Mouse (Mus musculus) lung, embryonic 14.5 days (tissue): ENCODE measurements around the gene Sqstm1. TPM values are rescaled to one million over a fixed set of nuclear protein-coding genes. Genes with fewer than 3 reads are reported as not detected.
A peak's percentile ranks its signal among the peaks of the same experiment; 100 is the strongest.
"Not testable (repeated sequence)": the region's sequence is repeated elsewhere in the genome, so short reads cannot be mapped to it uniquely, and the experiment has no call there.

Experiments
- ATAC-seq: fragments of 200-750 bp; cut with Nextera tagmentation; 2 replicates; pipeline ENCODE4 v1.8.0; 2017; ENCODE audit warnings: mild to moderate bottlenecking, moderate TSS enrichment, moderate library complexity; ENCODE audit not compliant: insufficient read depth
- DNase-seq: peaks from one replicate; pipeline ENCODE4 v3.0.0-alpha.2; 2015
- H3K27ac ChIP-seq: fragments of 300-500 bp; sonication (generic); 2 replicates; pipeline ENCODE4 v1.5.1; 2014; ENCODE audit warnings: low read depth, mild to moderate bottlenecking, moderate library complexity
- H3K27me3 ChIP-seq: fragments of 300-500 bp; sonication (generic); 2 replicates; pipeline ENCODE4 v1.6.1; 2014; ENCODE audit warnings: low read length, control low read depth; ENCODE audit not compliant: insufficient read depth
- H3K36me3 ChIP-seq: fragments of 300-500 bp; sonication (generic); 2 replicates; pipeline ENCODE4 v1.6.1; 2014; ENCODE audit warnings: control low read depth; ENCODE audit not compliant: insufficient read depth
- H3K4me1 ChIP-seq: fragments of 300-500 bp; sonication (generic); 2 replicates; pipeline ENCODE4 v1.6.1; 2014; ENCODE audit warnings: antibody characterized with exemption, control low read depth; ENCODE audit not compliant: insufficient read depth
- H3K4me2 ChIP-seq: fragments of 300-500 bp; sonication (generic); 2 replicates; pipeline ENCODE4 v1.6.1; 2014; ENCODE audit warnings: mild to moderate bottlenecking
- H3K4me3 ChIP-seq: fragments of 300-500 bp; sonication (generic); 2 replicates; pipeline ENCODE4 v1.5.1; 2014; ENCODE audit warnings: low read depth, low read length
- H3K9ac ChIP-seq: fragments of 300-500 bp; sonication (generic); 2 replicates; pipeline ENCODE4 v1.6.1; 2014
- H3K9me3 ChIP-seq: fragments of 300-500 bp; sonication (generic); 2 replicates; pipeline ENCODE4 v1.6.1; 2016; ENCODE audit warnings: low read depth, low read length, control low read depth
- CTCF ChIP-seq: IDR thresholded peaks from 2 replicates; pipeline ENCODE4 v1.5.1; 2016; ENCODE audit warnings: antibody characterized with exemption, low read depth
- WGBS: fragments of 180-500 bp; shearing (Covaris S2); extraction: QIAGEN DNeasy Blood & Tissue Kit; methylation state at CpG from one replicate; pipeline ENCODE4 v1.1.7; 2014; 5-methylcytosine and 5-hydroxymethylcytosine counted together
- polyA plus RNA-seq: library from polyadenylated mRNA; unstranded; fragments of >200 nt; fragmentation: Nextera tagmentation; extraction: Ambion mirVana; gene quantifications from 2 replicates; pipeline ENCODE4 v1.2.1, GENCODE M21; 2014

The Sqstm1 gene
- polyA plus RNA-seq, 1 experiment from 2014 or later: 209 TPM

DNA sequence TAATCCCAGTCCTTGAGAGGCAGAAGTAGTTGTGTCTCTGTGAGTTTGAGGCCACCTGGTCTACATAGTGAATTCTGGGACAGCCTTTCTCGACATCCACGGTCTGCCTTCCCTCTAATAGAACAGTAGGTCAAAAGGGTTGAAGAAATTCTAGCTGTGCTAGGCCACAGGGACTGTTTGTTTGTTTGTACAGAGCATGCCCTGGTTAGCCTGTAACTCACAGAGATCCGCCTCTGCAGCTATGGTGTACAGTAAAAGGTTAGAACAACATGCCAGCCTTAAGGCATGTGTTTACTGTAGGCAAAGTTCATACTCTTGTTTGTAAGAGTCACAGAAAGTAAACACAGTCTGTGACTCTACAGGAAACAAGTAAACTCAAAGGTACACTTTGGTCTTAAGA lies 25.8 kb downstream of the Sqstm1 start:
- Histone ChIP-seq H3K4me2 (no peak overlapping the region), H3K9ac (no peak overlapping the region), H3K27me3 (no peaks in the 10 kb centered on the region), H3K27ac (no peak overlapping the region), H3K9me3 (no peaks in the 10 kb centered on the region), H3K36me3 (no peaks in the 10 kb centered on the region), H3K4me1 (no peaks in the 10 kb centered on the region), H3K4me3 (no peak overlapping the region)
- no peak for DNase-seq
- no peak for ATAC-seq
- no peak for TF ChIP-seq CTCF
- WGBS: 57% methylated on average over 3 of the region's 3 CpGs

DNA sequence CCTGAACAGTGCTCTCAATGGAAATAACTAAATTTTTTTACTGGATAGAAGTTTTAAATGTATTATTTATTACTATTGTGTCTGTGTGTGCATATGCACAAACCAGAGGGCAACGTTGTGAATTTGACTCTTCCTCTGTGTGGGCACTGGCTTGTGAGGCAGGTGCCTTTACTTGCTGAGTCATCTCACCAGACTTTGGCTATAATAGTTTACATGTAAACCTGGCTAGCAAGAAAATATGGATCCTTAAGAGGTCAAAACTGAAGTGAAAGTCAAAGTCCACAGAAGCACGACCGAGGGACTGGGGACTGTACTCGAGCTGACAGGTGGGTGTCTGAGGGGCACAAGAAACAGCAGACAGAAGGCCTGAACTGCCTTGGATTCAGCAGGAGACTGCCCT lies 27.9 kb downstream of the Sqstm1 start:
- no peaks in the 10 kb centered on the region for H3K27me3 ChIP-seq
- no peak for DNase-seq
- 78% methylated on average over 4 of the region's 4 CpGs for WGBS
- H3K4me2 ChIP-seq: no peak overlapping the region
- TF ChIP-seq CTCF: no peak
- no peaks in the 10 kb centered on the region for H3K9me3 ChIP-seq
- H3K9ac ChIP-seq: no peak overlapping the region
- H3K36me3 ChIP-seq: 0 out of 2 replicates have a peak, but pooled peaks cover 9% of the 10 kb centered on the region
- no peak for ATAC-seq
- no peak overlapping the region for H3K4me3 ChIP-seq
- H3K4me1 ChIP-seq: no peaks in the 10 kb centered on the region
- no peak overlapping the region for H3K27ac ChIP-seq

DNA sequence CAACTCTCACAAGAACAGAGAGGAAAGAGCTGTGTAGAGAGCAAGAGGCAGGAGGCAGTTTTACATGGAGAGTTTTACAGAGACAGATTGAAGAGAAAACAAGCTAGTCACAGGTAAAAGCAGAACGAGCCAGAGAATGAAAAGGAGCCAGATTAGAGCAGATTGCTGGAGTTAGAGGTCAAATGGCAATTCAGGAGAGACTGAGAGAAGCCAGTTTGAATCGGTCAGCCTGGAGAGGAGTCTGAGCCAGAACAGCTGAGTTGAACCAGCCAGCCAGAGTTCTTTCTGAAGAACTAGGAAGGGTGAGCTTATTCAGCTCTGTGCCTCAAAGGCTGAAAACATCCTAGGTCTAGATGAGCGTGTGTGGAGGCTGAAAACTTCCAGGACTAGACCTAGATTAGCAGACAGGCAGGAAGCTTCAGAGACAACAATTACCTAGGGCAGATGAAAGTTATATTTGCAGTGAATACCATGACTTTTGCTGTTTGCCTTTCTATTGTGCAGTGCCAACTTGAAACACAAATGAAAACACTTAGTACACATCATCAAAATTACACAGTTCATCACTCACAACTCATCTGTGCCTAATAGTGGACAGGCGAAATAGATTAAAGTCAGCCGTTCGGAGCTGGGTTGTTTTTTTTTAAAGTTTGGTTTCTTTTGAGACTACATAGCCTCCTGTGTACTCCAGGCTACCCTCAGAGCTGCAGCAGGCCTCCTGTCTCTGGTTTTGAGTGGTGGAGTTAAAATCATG lies 30.0 kb downstream of the Sqstm1 start:
- H3K27me3 ChIP-seq: no peaks in the 10 kb centered on the region
- no peak for ATAC-seq
- 0 out of 2 replicates have a peak, but pooled peaks cover under 1% of the 10 kb centered on the region for H3K4me1 ChIP-seq
- no peak overlapping the region for H3K27ac ChIP-seq
- 62% methylated on average over 6 of the region's 6 CpGs for WGBS
- no peak overlapping the region for H3K4me3 ChIP-seq
- no peak for TF ChIP-seq CTCF
- DNase-seq: no peak
- peaks cover 13% of the 10 kb centered on the region; the same call in 1 of the 2 replicates for H3K36me3 ChIP-seq
- no peak overlapping the region for H3K9ac ChIP-seq
- H3K9me3 ChIP-seq: no peaks in the 10 kb centered on the region
- H3K4me2 ChIP-seq: no peak overlapping the region

DNA sequence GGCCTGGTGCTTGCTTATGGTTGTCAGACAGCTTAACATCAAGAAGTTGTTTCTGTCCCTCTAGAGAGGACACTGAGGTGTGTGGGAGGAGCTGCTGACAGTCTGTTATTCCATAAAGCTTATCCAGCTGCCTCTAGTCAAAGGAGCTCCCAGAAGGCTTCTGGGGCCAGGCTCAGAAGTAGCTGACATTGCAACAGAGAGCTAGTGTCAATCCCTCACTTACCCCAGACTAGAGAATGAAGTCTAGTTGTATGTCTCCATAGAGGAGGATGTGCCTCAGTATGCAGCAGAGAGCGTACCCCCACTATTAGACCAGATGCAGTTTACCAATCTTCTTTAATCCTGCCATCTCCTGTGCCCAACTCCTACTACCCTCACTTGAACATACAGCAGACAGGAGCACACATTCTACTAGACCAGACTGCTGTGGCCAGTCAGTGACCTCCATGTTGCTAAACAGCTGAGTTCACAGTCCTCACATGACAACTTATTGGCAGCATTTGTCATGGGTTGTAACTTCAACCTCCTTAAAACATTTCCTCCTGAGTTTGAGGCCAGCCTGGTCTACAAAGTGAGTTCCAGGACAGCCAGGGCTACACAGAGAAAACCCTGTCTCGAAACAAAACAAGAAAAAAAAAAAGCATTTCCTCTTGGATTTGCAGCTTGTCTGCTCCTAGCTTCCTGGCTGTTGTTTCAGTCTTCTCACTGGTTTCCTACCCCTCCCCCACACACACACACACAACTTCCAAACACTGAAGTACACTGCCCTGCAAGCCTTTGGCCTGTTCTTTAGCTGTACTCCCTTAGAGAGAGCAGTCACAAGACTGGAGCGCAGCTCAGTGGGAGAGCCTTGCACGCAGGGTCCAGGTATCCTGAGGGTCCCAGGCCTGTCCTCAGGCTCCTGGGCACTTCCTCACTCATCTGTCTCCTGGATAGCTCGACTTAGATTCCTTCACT lies 31.8 kb downstream of the Sqstm1 start:
- DNase-seq: no peak
- Histone ChIP-seq H3K9me3 (no peaks in the 10 kb centered on the region), H3K27ac (no peak overlapping the region), H3K4me2 (no peak overlapping the region), H3K27me3 (no peaks in the 10 kb centered on the region), H3K4me3 (no peak overlapping the region), H3K36me3 (peaks cover 13% of the 10 kb centered on the region; the same call in 1 of the 2 replicates), H3K4me1 (0 out of 2 replicates have a peak, but pooled peaks cover 5% of the 10 kb centered on the region), H3K9ac (no peak overlapping the region; the same call in 1 of the 2 replicates)
- no peak for TF ChIP-seq CTCF
- no peak for ATAC-seq
- 70% methylated on average over 5 of the region's 5 CpGs for WGBS

DNA sequence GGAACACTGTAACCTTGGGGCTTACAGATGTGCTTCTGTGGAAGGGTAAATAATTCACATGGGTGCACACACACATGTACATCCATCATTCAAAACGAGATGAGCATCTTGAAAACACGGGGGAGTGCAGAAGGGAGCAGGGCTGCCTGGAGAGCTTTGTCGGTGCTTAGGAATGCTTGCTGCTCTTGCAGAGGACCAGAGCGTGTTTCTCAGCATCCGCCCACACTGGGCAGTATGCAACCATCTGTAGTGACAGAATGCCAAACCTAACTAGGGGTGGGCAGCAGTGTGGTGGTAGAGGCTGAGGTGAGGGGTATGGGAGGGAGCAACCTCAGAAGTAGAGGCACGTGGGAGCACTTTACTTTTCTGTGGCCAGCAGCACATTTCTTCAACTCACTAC lies 33.5 kb downstream of the Sqstm1 start:
- Histone ChIP-seq H3K4me3 (no peak overlapping the region), H3K9ac (no peak overlapping the region), H3K27me3 (no peaks in the 10 kb centered on the region), H3K4me2 (no peak overlapping the region), H3K36me3 (peaks cover 13% of the 10 kb centered on the region; the same call in 1 of the 2 replicates), H3K27ac (no peak overlapping the region), H3K4me1 (0 out of 2 replicates have a peak, but pooled peaks cover 5% of the 10 kb centered on the region), H3K9me3 (no peaks in the 10 kb centered on the region)
- ATAC-seq: no peak
- no peak for DNase-seq
- TF ChIP-seq CTCF: no peak
- 66% methylated on average over 6 of the region's 6 CpGs for WGBS

DNA sequence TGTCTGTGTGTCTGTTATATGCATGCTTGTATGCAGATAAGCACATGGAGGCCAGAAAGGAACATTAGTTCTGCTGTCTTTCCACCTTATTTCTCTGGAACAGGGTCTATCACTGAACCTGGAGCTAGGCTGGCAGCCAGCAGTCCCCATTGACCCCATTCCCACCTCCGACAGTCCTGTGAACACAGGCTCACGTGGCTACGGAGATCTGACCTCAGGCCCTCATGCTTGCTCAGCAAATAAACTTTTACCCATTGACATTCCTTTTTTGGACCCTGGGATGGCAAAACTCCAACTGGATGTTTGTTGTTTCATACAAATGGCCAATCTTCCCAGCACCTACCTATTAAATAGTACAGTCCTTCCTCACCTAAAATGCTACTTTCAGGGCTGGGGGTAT lies 34.3 kb downstream of the Sqstm1 start:
- H3K9me3 ChIP-seq: no peaks in the 10 kb centered on the region
- no peak overlapping the region for H3K4me2 ChIP-seq
- no peak for TF ChIP-seq CTCF
- no peak overlapping the region for H3K4me3 ChIP-seq
- no peak overlapping the region for H3K9ac ChIP-seq
- DNase-seq (no peak), ATAC-seq (no peak)
- WGBS: 49% methylated on average over 3 of the region's 3 CpGs
- H3K27ac ChIP-seq: no peak overlapping the region
- peaks cover 18% of the 10 kb centered on the region; the same call in 1 of the 2 replicates for H3K36me3 ChIP-seq
- H3K27me3 ChIP-seq: no peaks in the 10 kb centered on the region
- 0 out of 2 replicates have a peak, but pooled peaks cover 5% of the 10 kb centered on the region for H3K4me1 ChIP-seq

DNA sequence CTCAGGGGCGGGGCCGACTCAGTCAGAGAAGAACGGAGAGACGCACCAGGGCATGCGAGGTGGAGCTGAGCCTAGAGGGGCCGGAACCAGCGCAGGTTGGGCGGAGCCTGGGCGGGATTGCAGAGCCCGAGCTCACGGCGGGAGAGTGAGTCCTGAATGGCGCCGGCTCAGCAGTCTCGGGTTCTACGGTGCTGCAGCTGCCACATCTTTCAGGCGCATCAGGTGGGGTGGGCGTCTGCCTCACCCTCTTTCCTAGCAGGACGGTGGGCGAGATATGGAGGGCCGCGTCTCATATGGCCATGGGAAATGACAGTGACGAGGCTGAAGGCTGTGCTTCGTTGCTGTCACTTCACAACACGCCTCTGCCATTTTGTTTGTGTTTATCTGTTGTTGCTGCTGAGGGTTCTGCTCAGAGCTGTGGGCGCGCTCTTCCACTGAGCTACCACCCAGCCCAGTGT lies 35.9 kb downstream of the Sqstm1 start:
- Histone ChIP-seq H3K9ac (peak overlapping the region; percentile 80), H3K4me3 (peak overlapping the region; percentile 69), H3K27ac (peak overlapping the region; percentile 67), H3K4me2 (peak overlapping the region; percentile 73), H3K4me1 (0 out of 2 replicates have a peak, but pooled peaks cover 5% of the 10 kb centered on the region), H3K36me3 (peaks cover 33% of the 10 kb centered on the region), H3K27me3 (no peaks in the 10 kb centered on the region), H3K9me3 (no peaks in the 10 kb centered on the region)
- ATAC-seq (peak; percentile 100), DNase-seq (peak; percentile 100)
- WGBS: under 1% methylated on average over 27 of the region's 27 CpGs
- TF ChIP-seq CTCF: no peak

DNA sequence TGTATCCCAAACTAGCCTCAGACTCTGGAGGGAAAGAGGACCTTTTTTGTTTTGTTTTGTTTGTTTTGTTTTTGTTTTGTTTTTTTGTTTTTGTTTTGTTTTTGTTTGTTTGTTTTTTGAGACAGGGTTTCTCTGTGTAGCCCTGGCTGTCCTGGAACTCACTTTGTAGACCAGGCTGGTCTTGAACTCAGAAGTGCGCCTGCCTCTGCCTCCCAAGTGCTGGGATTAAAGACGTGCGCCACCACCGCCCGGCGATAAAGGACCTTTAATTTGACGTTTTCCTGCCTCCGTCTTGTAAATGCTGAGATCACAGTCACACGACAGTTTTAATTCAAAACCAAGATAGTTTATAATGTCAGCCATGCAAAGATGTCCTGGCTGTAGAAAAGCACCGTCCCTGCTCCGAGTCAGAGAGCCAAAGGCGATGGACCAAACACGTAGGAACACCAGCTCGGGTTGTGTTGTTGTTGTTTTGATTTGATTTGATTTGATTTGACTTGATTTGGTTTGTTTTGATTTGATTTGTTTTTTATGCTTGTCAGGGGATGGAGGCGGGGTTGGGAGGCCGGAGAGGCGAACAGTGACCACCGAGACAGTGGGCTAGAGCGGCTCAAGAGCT lies 36.4 kb downstream of the Sqstm1 start, which contains the start of gene Mrnip:
TSS of gene Mrnip (plus strand) at position 334 of the 619 bp plus-strand sequence.
- ATAC-seq: peak; percentile 52
- 3% methylated on average over 19 of the region's 19 CpGs for WGBS
- H3K4me2 ChIP-seq: peak within 1 kb of the TSS; percentile 73
- H3K27ac ChIP-seq: peak within 1 kb of the TSS; percentile 67
- H3K4me3 ChIP-seq: peak within 1 kb of the TSS; percentile 69
- not testable (repeated sequence) for H3K4me1 ChIP-seq, H3K9me3 ChIP-seq, H3K27me3 ChIP-seq, DNase-seq
- H3K36me3 ChIP-seq: peaks cover 33% of the 10 kb centered on the region
- peak within 1 kb of the TSS; percentile 80 for H3K9ac ChIP-seq
